Mouse (Mus musculus) cerebellum, adult 2 months (tissue): ENCODE data around the gene Zfp619. TPM values are rescaled to one million over a fixed set of nuclear protein-coding genes. Genes with fewer than 3 reads are reported as not detected.
A peak's percentile ranks its signal among the peaks of the same experiment; 100 is the strongest.

ENCODE experiments used
- DNase-seq, 2 experiments: peaks; one replicate each; pipeline ENCODE4 v3.0.0; 2021
- H3K27ac ChIP-seq: fragments of 200-500 bp; 2 replicates; pipeline ENCODE4 v1.5.1; 2012; ENCODE audit warnings: low read length, control low read depth, inconsistent platforms; ENCODE audit not compliant: insufficient read depth
- H3K27me3 ChIP-seq: fragments of 200-500 bp; 2 replicates; pipeline ENCODE4 v1.6.1; 2012; ENCODE audit warnings: inconsistent platforms, mild to moderate bottlenecking, low read length, moderate library complexity; ENCODE audit not compliant: control insufficient read depth, insufficient read depth
- H3K4me1 ChIP-seq: fragments of 200-500 bp; 2 replicates; pipeline ENCODE4 v1.6.1; 2011; ENCODE audit warnings: low read length; ENCODE audit not compliant: control insufficient read depth, insufficient read depth
- H3K4me3 ChIP-seq: fragments of 200-500 bp; replicated peaks from 2 replicates; pipeline ENCODE3; 2011; ENCODE audit warnings: mild to moderate bottlenecking, low read depth, low read length, control low read depth; ENCODE audit not compliant: insufficient read depth
- CTCF ChIP-seq: fragments of 200-500 bp; IDR thresholded peaks from 2 replicates; pipeline ENCODE4 v1.5.1; 2011; ENCODE audit warnings: low read depth, mild to moderate bottlenecking, control low read depth, low read length, moderate library complexity, borderline replicate concordance; ENCODE audit not compliant: insufficient read depth
- POLR2A ChIP-seq: fragments of 200-500 bp; IDR thresholded peaks from 2 replicates; pipeline ENCODE4 v1.6.1; 2011; ENCODE audit warnings: low read length, control low read depth, borderline replicate concordance; ENCODE audit not compliant: insufficient read depth
- WGBS: fragments of 180-500 bp; shearing (Covaris S2); methylation state at CpG from one replicate; pipeline ENCODE4 v1.1.7; 2018; 5-methylcytosine and 5-hydroxymethylcytosine counted together
- polyA plus RNA-seq: library from polyadenylated mRNA; depleted of rRNA; stranded (reverse); fragments of >200 nt; gene quantifications from 2 replicates; pipeline ENCODE4 v1.2.3, GENCODE M21; 2012; rRNA removed

Zfp619 gene
- 2.6 and 2.7 TPM in 2 replicates for polyA plus RNA-seq

DNA sequence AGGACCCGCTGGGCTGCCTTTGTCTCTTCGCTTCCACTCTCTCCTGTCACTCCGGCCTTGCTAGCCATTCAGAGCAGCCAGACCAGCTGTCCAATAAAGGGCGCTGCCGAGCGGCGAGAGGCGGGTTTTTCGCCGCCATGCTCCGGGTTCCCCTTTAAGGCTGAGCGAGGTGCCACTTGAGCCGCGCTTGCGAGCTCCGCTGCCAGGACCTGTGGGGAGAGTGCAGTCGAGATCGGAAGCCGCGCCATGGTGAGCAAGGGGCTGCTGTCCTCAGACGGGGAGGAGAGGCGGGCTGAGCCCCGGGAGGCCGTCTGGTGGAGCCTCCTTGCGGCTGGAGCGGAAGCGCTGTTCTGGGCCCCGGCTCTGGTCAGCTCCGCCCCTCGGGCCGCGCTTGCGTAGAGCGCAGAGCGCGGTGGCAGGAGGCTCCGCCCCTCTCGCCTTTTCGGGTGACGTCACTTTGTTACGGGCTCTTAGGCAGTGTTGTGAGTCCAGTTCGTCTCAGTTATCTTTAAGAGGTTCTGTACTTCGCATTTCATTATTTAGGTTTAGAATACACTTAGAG, at the start of gene Zfp619:
Gene Zfp619, plus strand, starts transcription at position 151 of the 562 bp plus-strand sequence.
- peak within 1 kb of the TSS; percentile 78 for H3K4me3 ChIP-seq
- no peaks in the 10 kb centered on the region for H3K4me1 ChIP-seq
- H3K27me3 ChIP-seq: no peaks in the 10 kb centered on the region
- peak; percentile 93 to 97 for DNase-seq
- peak within 1 kb of the TSS; percentile 95 for H3K27ac ChIP-seq
- 1% methylated on average over 43 of the region's 43 CpGs for WGBS
- TF ChIP-seq POLR2A (peak; percentile 93), CTCF (peak; percentile 64)

DNA sequence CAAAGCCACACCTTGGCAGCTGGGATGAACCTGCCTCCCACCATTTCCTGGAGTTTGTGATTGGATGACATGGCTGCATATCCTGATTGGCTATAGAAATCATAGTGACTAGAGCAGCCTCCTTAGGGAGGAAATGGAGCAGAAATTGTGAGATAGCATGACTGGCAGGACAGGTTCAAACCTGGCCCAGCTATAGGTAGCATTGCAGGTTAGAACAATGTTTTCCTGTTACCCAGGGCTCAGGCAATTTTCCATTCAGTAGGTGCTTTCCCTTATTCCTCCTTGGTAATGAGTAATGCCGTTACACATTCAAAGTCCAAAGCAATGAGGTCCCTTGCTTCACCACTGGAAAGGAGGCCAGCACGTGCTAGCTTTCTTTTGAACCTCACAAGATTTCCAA, 38.6 kb upstream of the Zfp619 start:
- 90% methylated on average over 2 of the region's 2 CpGs for WGBS
- no peak for DNase-seq
- no peak for TF ChIP-seq CTCF
- TF ChIP-seq POLR2A: no peak

DNA sequence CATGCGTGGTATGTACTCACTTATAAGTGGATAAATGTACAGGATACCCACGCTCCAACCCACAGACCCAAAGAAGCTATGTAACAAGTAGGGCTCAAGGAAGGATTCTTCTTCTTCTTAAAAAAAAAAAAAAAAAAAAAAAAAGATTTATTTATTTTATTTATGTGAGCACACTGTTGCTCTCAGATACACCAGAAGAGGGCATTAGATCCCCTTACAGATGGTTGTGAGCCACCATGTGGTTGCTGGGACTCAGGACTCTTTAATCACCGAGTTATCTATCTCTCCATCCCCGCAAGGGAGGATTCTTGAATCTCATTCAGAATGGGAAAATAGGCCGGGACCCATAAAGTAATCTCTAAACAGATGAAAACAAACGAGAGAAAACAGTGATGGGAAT, 33.2 kb upstream of the Zfp619 start:
- H3K27me3 ChIP-seq: no peaks in the 10 kb centered on the region
- H3K27ac ChIP-seq: no peak overlapping the region
- no peak overlapping the region for H3K4me3 ChIP-seq
- DNase-seq: no peak
- TF ChIP-seq POLR2A (no peak), CTCF (0 out of 2 replicates have a peak, but pooled peaks have one; percentile 6)
- H3K4me1 ChIP-seq: no peaks in the 10 kb centered on the region
- 48% methylated on average over 6 of the region's 6 CpGs for WGBS

More for the DNA sequence above, 38.6 kb upstream of the Zfp619 start:
- Histone ChIP-seq H3K4me1 (no peaks in the 10 kb centered on the region), H3K27ac (no peak overlapping the region), H3K4me3 (no peak overlapping the region), H3K27me3 (no peaks in the 10 kb centered on the region)

DNA sequence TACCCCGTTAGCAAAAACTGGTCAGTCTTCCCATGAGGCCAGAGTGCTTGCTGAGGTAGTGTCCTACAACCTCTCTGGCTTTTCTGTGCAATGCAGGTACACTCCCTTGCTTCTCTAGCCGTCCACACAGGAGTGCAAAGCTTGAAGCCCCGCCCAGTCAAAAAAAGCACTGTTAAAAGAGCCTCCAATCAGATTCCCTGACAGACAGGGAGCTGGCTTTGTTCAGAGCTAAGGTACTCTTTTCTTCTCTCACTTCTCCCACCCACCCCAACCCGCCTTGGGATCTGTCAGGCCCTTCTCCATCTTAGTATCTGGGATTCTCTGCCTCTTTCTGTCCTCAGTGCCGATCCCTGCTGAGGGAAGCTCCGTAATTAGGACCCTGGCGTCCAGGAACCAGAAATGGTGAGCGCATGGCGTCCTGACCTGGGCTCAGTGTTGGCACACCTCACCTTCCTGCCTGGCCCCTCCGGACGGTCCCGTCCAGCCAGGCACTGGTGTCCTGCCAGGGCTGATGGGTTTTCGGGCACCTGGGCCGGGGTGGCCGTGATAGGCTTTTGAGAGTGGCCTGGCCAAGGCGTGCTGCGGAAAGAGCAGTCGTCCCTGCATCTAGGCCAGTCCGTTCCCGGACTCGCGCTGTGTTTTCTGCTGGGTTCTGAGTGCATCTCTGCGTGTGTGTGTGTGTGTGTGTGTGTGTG, 30.3 kb upstream of the Zfp619 start:
- 12% methylated on average over 23 of the region's 23 CpGs for WGBS
- Histone ChIP-seq H3K4me3 (peak overlapping the region; percentile 83), H3K27ac (peak overlapping the region; percentile 57), H3K27me3 (no peaks in the 10 kb centered on the region), H3K4me1 (no peaks in the 10 kb centered on the region)
- peak; percentile 69 to 75 for DNase-seq
- TF ChIP-seq POLR2A: peak; percentile 48; the same call in 1 of the 2 replicates
- no peak for TF ChIP-seq CTCF

DNA sequence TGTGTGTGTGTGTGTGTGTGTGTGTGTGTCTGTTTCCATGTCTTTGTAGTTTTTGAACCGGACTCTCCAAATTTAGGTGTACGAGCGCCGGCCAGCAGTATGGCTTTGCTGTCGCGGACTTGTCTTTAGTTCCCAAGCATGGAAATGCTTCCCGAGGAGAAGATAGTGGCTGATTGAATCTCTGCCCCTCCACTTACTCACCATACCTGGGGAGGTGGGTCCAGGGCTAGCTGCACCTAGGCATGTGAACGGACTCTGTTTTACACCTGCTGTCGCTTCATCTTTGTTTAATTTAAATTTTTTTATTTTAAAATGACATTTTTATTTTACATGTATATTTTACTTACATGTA, 29.7 kb upstream of the Zfp619 start:
- no peak for DNase-seq
- peak overlapping the region; percentile 83 for H3K4me3 ChIP-seq
- no peak for TF ChIP-seq POLR2A
- WGBS: 30% methylated on average over 9 of the region's 9 CpGs
- H3K27ac ChIP-seq: 0 out of 2 replicates have a peak overlapping the region, but pooled peaks have one; percentile 57
- H3K4me1 ChIP-seq: no peaks in the 10 kb centered on the region
- H3K27me3 ChIP-seq: no peaks in the 10 kb centered on the region

DNA sequence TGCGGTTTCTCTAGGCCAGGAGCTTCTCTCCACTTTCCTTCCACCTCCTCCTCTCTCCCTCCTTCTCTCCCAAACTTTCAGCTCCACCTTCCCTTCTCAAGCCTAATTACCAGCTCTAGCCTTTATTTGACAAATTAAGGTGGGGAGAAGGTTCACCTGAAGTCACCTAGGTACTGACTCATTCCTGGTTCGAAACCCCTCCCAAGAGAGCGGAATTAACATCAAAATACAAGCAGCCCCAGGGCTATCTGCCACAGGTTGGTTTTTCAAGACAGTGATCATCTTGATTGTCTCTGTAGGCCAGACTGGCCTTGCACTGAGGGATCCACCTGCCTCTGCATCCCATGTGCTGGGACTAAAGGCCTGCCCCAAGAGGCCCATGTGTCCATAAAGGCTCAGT, 22.9 kb upstream of the Zfp619 start:
- H3K27ac ChIP-seq: no peak overlapping the region
- no peak overlapping the region for H3K4me3 ChIP-seq
- TF ChIP-seq POLR2A: no peak
- no peak for TF ChIP-seq CTCF
- 87% methylated on average over 3 of the region's 3 CpGs for WGBS
- DNase-seq: no peak
- no peaks in the 10 kb centered on the region for H3K27me3 ChIP-seq
- no peaks in the 10 kb centered on the region for H3K4me1 ChIP-seq

DNA sequence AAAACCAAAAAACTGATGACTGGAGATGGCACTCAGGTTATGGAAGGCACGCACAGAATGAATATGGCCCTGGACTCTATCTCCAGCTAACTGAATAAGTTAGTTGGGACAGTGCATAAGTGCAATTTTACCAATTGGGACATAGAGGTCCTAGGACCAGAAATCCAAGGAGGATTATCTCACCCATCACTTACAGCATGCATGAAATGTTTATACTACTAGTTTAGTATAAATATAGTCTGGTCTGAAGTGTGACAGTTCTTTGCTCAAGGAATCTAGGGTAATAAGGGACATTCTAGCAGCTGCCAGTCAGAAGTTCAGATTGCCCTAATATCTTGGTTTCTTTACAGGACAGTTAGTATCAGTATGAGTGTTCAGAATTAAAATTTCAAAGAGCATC, 13.5 kb upstream of the Zfp619 start:
- no peak for TF ChIP-seq POLR2A
- no peak for TF ChIP-seq CTCF
- no peak overlapping the region for H3K4me3 ChIP-seq
- H3K27me3 ChIP-seq: no peaks in the 10 kb centered on the region
- 96% methylated on average over 1 of the region's 1 CpGs for WGBS
- no peak for DNase-seq
- no peak overlapping the region for H3K27ac ChIP-seq
- H3K4me1 ChIP-seq: no peaks in the 10 kb centered on the region

DNA sequence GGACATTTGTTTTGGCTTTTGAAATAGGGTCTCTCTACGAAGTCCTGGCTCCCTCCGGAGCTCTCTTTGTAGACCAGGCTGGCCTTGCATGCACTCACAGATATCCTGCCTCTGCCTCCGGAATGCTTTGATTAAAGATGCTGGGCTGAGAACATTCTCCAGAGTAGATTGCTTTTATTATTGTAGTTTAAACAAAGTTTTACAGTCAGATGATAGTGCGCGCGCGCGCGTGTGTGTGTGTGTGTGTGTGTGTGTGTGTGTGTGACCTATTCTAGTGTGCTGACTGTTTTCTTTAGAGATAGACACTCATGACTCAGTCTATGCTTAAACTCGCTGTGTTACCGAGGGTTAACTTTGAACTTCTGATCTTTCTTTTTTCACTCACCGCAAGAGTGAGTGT, 796 bp downstream of the Zfp619 start:
- 83% methylated on average over 12 of the region's 12 CpGs for WGBS
- H3K4me3 ChIP-seq: peak overlapping the region; percentile 78
- no peak overlapping the region for H3K27ac ChIP-seq
- peak; percentile 20 to 30 for DNase-seq
- H3K4me1 ChIP-seq: no peaks in the 10 kb centered on the region
- TF ChIP-seq CTCF: no peak
- no peak for TF ChIP-seq POLR2A
- H3K27me3 ChIP-seq: no peaks in the 10 kb centered on the region
